Mouse (Mus musculus) lung, adult 18-20 months (tissue): ENCODE data around the gene Cep41.
A peak's percentile ranks its signal among the peaks of the same experiment; 100 is the strongest.

Source experiments
- DNase-seq, 2 experiments: peaks; one replicate each; pipeline ENCODE4 v3.0.0; 2022; ENCODE audit warnings: mixed read lengths in 2 of 2

Gene Cep41

GRCm38 (mm10) chr6:30673764-30674561 is 19.6 kb downstream of the Cep41 start:
- DNase-seq: no peak

- no peak for DNase-seq
These were observed 21.9 kb downstream of the Cep41 start for GRCm38 (mm10) chr6:30671696-30672095.

- DNase-seq: no peak
These were observed 26.0 kb downstream of the Cep41 start for GRCm38 (mm10) chr6:30667585-30667984.

- no peak for DNase-seq
These were observed 27.5 kb downstream of the Cep41 start for GRCm38 (mm10) chr6:30666043-30666442.

- no peak for DNase-seq
These were observed 28.3 kb downstream of the Cep41 start for GRCm38 (mm10) chr6:30665296-30665695.

- no peak for DNase-seq
These were observed 28.8 kb downstream of the Cep41 start for GRCm38 (mm10) chr6:30664776-30665175.

GRCm38 (mm10) chr6:30658619-30659018 is 34.9 kb downstream of the Cep41 start:
- no peak for DNase-seq

- no peak for DNase-seq
These were observed 36.3 kb downstream of the Cep41 start for GRCm38 (mm10) chr6:30657279-30657678.

- DNase-seq: no peak
These were observed 38.6 kb downstream of the Cep41 start for GRCm38 (mm10) chr6:30654932-30655331.

GRCm38 (mm10) chr6:30654402-30654859 is 39.1 kb downstream of the Cep41 start:
- no peak for DNase-seq

GRCm38 (mm10) chr6:30653518-30653917 is 40.0 kb downstream of the Cep41 start:
- no peak for DNase-seq

GRCm38 (mm10) chr6:30652425-30653188 is 40.9 kb downstream of the Cep41 start:
- no peak for DNase-seq

- no peak for DNase-seq
These were observed 43.8 kb downstream of the Cep41 start for GRCm38 (mm10) chr6:30649651-30650296.

GRCm38 (mm10) chr6:30645379-30645778 is 48.2 kb downstream of the Cep41 start:
- no peak for DNase-seq

- no peak for DNase-seq
These were observed 49.1 kb downstream of the Cep41 start for GRCm38 (mm10) chr6:30644462-30644861.

GRCm38 (mm10) chr6:30643694-30644460 is 49.7 kb downstream of the Cep41 start:
- DNase-seq: peak in 1 of 2 experiments; percentile 20

- no peak for DNase-seq
These were observed 54.8 kb downstream of the Cep41 start, which contains the start of gene Cpa1 for GRCm38 (mm10) chr6:30638674-30639268. Gene Cpa1, plus strand, starts transcription at chr6:30639218.

- no peak for DNase-seq
These were observed 57.2 kb downstream of the Cep41 start for GRCm38 (mm10) chr6:30636186-30636842.

GRCm38 (mm10) chr6:30635361-30635862 is 58.1 kb downstream of the Cep41 start:
- DNase-seq: no peak

- no peak for DNase-seq
These were observed 63.6 kb downstream of the Cep41 start for GRCm38 (mm10) chr6:30629989-30630388.

- DNase-seq: no peak
These were observed 65.4 kb downstream of the Cep41 start for GRCm38 (mm10) chr6:30628152-30628551.
